Mouse (Mus musculus): ENCODE data around the gene Dph5. TPM values are rescaled to one million over a fixed set of nuclear protein-coding genes. Genes with fewer than 3 reads are reported as not detected.

The Dph5 gene
- total and polyA plus RNA-seq, 3 experiments, result 37.0 to 70.0 (median 55.1) TPM

GRCm38 (mm10) chr3:115952356-115952755 is 64.7 kb downstream of the Dph5 start (continued):
- TF ChIP-seq ZMIZ1 (IDR thresholded peaks at IDR 0.05; ENCODE audit: low read depth, low read length) (0 out of 2 replicates have a peak, but pooled peaks have one; percentile 25), MEF2A (IDR thresholded peaks at IDR 0.05; ENCODE audit: borderline replicate concordance, low read depth, low read length) (peak; percentile 85), JUN (IDR thresholded peaks at IDR 0.05; ENCODE audit: insufficient read depth, low read depth, low read length) (peak; percentile 74), MAZ (IDR thresholded peaks at IDR 0.05; ENCODE audit: low read depth, low read length) (0 out of 2 replicates have a peak, but pooled peaks have one; percentile 14), CHD1 (IDR thresholded peaks at IDR 0.05; ENCODE audit: low read depth, low read length) (peak; percentile 83), ZKSCAN1 (IDR thresholded peaks at IDR 0.05; ENCODE audit: borderline replicate concordance, low read depth, low read length) (no peak)

DNA sequence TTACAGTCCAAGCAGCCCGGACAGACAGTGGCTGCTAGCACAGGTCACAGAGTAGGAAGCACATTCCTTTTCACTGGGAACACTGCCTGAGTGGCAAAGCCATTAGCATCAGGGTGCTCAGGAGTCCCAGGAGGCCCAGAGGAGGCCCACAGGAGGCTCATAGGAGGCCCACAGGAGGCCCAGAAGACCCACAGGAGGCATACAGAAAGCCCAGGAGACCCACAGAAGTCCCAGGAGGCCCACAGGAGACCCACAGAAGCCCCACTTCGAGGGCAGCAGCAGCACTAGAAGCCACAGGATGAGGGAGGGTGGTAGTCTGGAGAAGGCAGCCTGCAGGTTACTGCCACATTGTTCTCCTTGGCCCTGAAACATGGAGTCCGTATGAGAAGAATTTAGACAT is 65.5 kb downstream of the Dph5 start:
- TF ChIP-seq ZNF384 (IDR thresholded peaks at IDR 0.05; ENCODE audit: low read depth, low read length) (peak; percentile 13; the same call in 1 of the 2 replicates), CHD2 (IDR thresholded peaks at IDR 0.05; ENCODE audit: low read length) (peak; percentile 49; the same call in 1 of the 2 replicates), ETS1 (conservative IDR thresholded peaks at IDR 0.05; ENCODE audit: low read depth, low read length) (peak; percentile 83), CHD1 (IDR thresholded peaks at IDR 0.05; ENCODE audit: low read depth, low read length) (no peak), ELF1 (IDR thresholded peaks at IDR 0.05; ENCODE audit: low read depth, low read length) (no peak), SIN3A (IDR thresholded peaks at IDR 0.05; ENCODE audit: low read length) (0 out of 2 replicates have a peak, but pooled peaks have one; percentile 15), ZKSCAN1 (IDR thresholded peaks at IDR 0.05; ENCODE audit: borderline replicate concordance, low read depth, low read length) (no peak), NELFE (IDR thresholded peaks at IDR 0.05; ENCODE audit: low read depth, low read length) (no peak), NRF1 (IDR thresholded peaks at IDR 0.05; ENCODE audit: low read depth, low read length) (no peak), MAFK (IDR thresholded peaks at IDR 0.05; ENCODE audit: insufficient replicate concordance, low read length) (peak; percentile 87), RCOR1 (conservative IDR thresholded peaks at IDR 0.05; ENCODE audit: low read depth, low read length) (0 out of 2 replicates have a peak, but pooled peaks have one; percentile 55), MYC (IDR thresholded peaks at IDR 0.05; ENCODE audit: low read depth, low read length) (no peak), ZMIZ1 (IDR thresholded peaks at IDR 0.05; ENCODE audit: low read depth, low read length) (no peak), TCF12 (IDR thresholded peaks at IDR 0.05; ENCODE audit: low read depth, low read length) (peak; percentile 70; the same call in 1 of the 2 replicates), IRF4 (IDR thresholded peaks at IDR 0.05; ENCODE audit: low read depth, low read length) (peak; percentile 93), KAT2A (IDR thresholded peaks at IDR 0.05; ENCODE audit: insufficient replicate concordance, low read length) (peak; percentile 85), MAZ (IDR thresholded peaks at IDR 0.05; ENCODE audit: low read depth, low read length) (peak; percentile 63; the same call in 1 of the 2 replicates), PAX5 (IDR thresholded peaks at IDR 0.05; ENCODE audit: low read length) (no peak), CTCF (conservative IDR thresholded peaks at IDR 0.05 in 1 of 2, IDR thresholded peaks at IDR 0.05 in 1 of 2; ENCODE audit: low read depth in 2 of 2, low read length in 2 of 2) (no peak), SMC3 (IDR thresholded peaks at IDR 0.05; ENCODE audit: low read depth, low read length) (no peak; the same call in 1 of the 2 replicates), MEF2A (IDR thresholded peaks at IDR 0.05; ENCODE audit: borderline replicate concordance, low read depth, low read length) (peak; percentile 87; the same call in 1 of the 2 replicates), ZC3H11A (IDR thresholded peaks at IDR 0.05; ENCODE audit: low read depth, low read length) (no peak), POLR2AphosphoS2 (IDR thresholded peaks at IDR 0.05; ENCODE audit: low read depth, low read length) (no peak), BHLHE40 (IDR thresholded peaks at IDR 0.05; ENCODE audit: low read depth, low read length) (peak; percentile 84), JUN (IDR thresholded peaks at IDR 0.05; ENCODE audit: insufficient read depth, low read depth, low read length) (no peak), JUND (conservative IDR thresholded peaks at IDR 0.05; ENCODE audit: low read depth, low read length) (no peak), EP300 (IDR thresholded peaks at IDR 0.05; ENCODE audit: low read length) (peak; percentile 80), TBP (conservative IDR thresholded peaks at IDR 0.05; ENCODE audit: low read depth, low read length) (no peak), MXI1 (IDR thresholded peaks at IDR 0.05; ENCODE audit: low read depth, low read length) (no peak), RAD21 (IDR thresholded peaks at IDR 0.05; ENCODE audit: low read depth, low read length) (no peak)
- Histone ChIP-seq H3K27ac (ENCODE audit: insufficient read depth, low read depth) (peak overlapping the region; percentile 24; the same call in 1 of the 2 replicates), H3K36me3 (replicated peaks in 1 of 2; ENCODE audit: control insufficient read depth in 1 of 2, insufficient read depth in 1 of 2, low read length in 1 of 2) (peaks cover 43 to 92% of the 10 kb centered on the region in 2 experiments), H3K4me3 (replicated peaks in 1 of 3; ENCODE audit: low read depth in 2 of 3, low read length in 2 of 3, poor library complexity in 1 of 3) (no peak overlapping the region), H3K79me2 (replicated peaks; ENCODE audit: control insufficient read depth, extremely low read depth, insufficient read depth, poor library complexity, severe bottlenecking) (no peaks in the 10 kb centered on the region), H3K4me2 (ENCODE audit: insufficient read depth, low read depth, poor library complexity, severe bottlenecking) (peak overlapping the region; percentile 37), H3K9ac (ENCODE audit: insufficient read depth, low read depth) (no peak overlapping the region), H3K4me1 (ENCODE audit: control insufficient read depth in 1 of 2, insufficient read depth in 2 of 2) (peaks cover 11 to 26% of the 10 kb centered on the region in 2 experiments), H3K9me3 (replicated peaks; ENCODE audit: low read length) (no peaks in the 10 kb centered on the region), H3K27me3 (replicated peaks) (no peaks in the 10 kb centered on the region)
- dilution Hi-C loops (cut with MboI; ENCODE audit: extremely low pct_ligation_motif_present, extremely low pct_unique_long_range_greater_than_20kb, low sequenced_read_pairs) (no loop called here), in situ Hi-C loops (cut with MboI; ENCODE audit: low pct_ligation_motif_present, low pct_unique_long_range_greater_than_20kb, low sequenced_read_pairs) (no loop called here)
- DNase-seq (ENCODE audit: extremely low read depth), result peak; percentile 66
